Mouse (Mus musculus): ENCODE measurements around the gene 4930564D02Rik. TPM values are rescaled to one million over a fixed set of nuclear protein-coding genes. Genes with fewer than 3 reads are reported as not detected.

The 4930564D02Rik gene
- total RNA-seq, 2 experiments from 2014 or later, result not detected

DNA sequence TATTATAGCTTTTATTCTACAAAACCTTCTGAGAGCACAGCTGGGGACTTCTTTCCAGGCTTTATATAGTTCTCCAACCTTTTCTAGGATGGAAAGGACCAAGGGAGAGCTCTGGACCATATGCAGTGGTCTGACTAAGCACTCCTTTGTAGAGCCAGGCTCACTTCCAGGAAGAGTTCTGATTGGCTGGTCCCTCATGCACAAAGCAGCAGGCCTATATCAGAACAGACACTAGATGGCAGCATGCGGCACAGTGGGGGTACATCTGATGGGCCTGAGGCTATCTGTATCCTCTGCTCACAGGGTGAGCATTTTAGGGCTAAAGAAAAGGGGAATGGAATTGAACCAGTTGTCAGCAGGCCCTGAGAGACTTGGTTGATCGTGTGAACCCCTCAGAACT lies 47.6 kb downstream of the 4930564D02Rik start:
- DNase-seq, result peak; percentile 83

DNA sequence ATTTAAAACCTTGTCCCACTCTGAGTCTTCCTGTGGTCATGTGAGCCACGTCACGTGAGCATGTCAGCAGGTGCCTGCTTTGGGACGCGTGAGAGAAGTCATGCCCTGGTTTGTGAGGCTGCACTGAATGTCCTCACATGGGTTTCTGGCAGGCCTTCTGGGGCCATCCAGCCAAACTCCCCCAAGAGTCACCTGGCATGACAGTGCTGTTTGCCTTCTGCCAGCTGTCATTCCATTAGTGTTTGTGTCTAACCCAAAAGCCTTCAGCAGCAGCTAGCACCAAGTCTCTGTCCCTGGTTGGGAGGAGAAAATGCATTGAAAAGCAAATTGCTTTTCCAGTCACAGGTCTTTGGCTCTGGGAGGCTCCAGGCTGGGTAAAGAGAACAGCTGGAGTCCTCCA lies 50.0 kb downstream of the 4930564D02Rik start:
- DNase-seq, result no peak

DNA sequence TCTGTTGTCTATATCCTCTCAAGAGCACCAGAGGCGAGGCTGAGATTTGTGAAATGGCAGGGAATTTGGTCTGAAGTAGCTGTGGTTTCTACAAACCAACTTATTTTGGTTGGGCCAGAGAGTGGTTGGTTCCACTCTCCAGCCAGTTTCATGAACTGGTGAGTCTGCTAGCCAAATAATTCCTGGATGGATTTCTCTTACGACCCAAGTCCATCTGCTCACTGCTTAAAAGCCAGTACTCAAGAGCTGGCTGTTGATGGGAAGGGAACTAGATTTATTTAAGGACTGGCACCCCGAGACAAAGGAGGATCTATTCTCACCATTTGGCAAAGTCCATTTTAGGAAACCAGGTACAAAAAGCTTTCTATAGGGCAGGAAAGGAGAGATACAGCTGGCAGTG lies 57.1 kb downstream of the 4930564D02Rik start:
- no peak for DNase-seq

DNA sequence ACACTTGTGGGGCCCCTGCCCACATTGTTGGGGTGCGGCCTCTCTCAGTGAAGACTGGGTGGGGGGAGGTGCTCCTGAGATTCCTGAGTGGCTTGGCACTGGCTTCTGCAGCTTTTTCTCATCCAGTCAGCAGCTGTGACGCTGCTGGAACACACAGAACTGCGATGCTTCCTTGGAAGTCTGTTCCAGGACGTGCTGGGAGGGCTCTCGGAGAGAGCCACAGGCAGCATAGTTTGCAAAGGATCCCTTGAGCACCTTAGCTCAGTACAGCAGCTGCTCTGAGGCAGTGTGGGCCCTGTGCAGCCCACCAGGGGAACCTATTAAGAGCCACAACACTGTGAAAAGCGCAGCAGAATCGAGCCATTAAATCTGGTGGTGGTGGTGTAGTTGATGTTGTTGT lies 61.2 kb downstream of the 4930564D02Rik start:
- DNase-seq, result no peak

Other genes starting within 250 kb of the 4930564D02Rik start
- 10 to 100 TPM; 29.8 to 30.0 TPM for gene Mov10, start 248.3 kb upstream of the 4930564D02Rik start, total RNA-seq (2021)
- 10 to 100 TPM; 30.5 to 31.0 TPM for gene St7l, start 202.8 kb upstream of the 4930564D02Rik start, total RNA-seq (2021)
- gene Capza1, start 202.3 kb upstream of the 4930564D02Rik start, total RNA-seq (2021), result 10 to 100 TPM; 93.3 to 94.3 TPM
- gene Wnt2b, start 104.9 kb upstream of the 4930564D02Rik start, total RNA-seq (2021), result 10 to 100 TPM in 1 of 2 experiments, 1 to 10 TPM in 1; 9.8 to 11.0 TPM
- gene Cttnbp2nl, start 13.7 kb upstream of the 4930564D02Rik start, total RNA-seq (2021), result 10 to 100 TPM; 22.3 to 29.2 TPM

Measured in adrenal gland, postnatal 10 days (tissue).